Mouse (Mus musculus) heart, adult 2 months (tissue): ENCODE data around the gene Bmper.

Experiments used
- CTCF ChIP-seq: fragments of 200-600 bp; IDR thresholded peaks from 2 replicates; pipeline ENCODE4 v1.8.1; 2022; ENCODE audit warnings: antibody characterized with exemption, mild to moderate bottlenecking, moderate library complexity
- POLR2A ChIP-seq: fragments of 200-500 bp; IDR thresholded peaks from 2 replicates; pipeline ENCODE4 v1.6.1; 2011; ENCODE audit warnings: mild to moderate bottlenecking, low read depth, low read length, control low read depth; ENCODE audit not compliant: insufficient read depth

DNA sequence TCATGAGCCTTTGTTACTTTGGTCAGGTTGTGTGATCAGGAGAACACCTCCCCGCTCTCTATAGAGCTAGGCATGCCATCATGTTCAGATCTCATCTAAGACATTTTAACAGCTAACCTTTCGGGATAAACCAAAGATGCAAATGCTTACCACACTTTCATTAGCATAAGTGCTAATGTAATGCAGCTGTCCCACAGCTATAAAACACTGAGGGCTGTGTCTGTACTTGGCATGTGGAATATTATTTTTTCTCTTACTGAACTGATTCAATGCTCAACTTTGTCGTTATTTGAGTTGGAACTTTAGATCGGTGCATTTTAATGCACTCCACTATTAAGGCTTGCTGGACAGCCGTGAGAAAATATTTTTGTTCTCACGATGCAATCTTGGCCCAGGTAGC, 30.7 kb downstream of the Bmper start:
- TF ChIP-seq CTCF, result no peak
- TF ChIP-seq POLR2A, result no peak
